Mouse (Mus musculus): ENCODE measurements around the gene Gabra6.

Gabra6 gene

DNA sequence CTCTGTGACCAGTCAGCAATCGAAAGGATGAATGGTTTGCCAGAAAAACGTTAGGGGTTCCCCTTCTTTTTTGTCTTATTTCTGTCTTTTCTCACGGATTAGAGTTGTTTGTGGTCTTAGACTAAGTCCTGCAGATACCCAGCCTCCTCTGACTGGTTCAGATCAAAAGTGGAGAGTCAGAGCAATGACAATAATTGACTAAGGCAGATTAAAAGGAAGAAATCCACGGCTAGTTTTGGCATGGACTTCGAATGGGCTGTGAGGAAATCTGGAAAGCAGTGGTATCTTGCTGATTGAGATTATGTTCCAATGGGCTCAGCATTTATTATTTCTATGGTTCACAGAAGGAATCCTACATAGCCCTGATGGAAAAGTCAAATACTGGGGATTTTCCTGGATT, at the start of gene Gabra6:
TSS of gene Gabra6 (minus strand) at position 191 of the 400 bp plus-strand sequence.
- in situ Hi-C loops (cut with MboI, MseI) = no loop called here

- in situ Hi-C loops (cut with MboI, MseI) = no loop called here
Measured at GRCm38 (mm10) chr11:42365544-42365943, 44.7 kb upstream of the Gabra6 start.

GRCm38 (mm10) chr11:42332121-42332520, 11.2 kb upstream of the Gabra6 start:
- in situ Hi-C loops (cut with MboI, MseI) = no loop called here

- in situ Hi-C loops (cut with MboI, MseI) = no loop called here
Measured at GRCm38 (mm10) chr11:42326262-42326661, 5.4 kb upstream of the Gabra6 start.

DNA sequence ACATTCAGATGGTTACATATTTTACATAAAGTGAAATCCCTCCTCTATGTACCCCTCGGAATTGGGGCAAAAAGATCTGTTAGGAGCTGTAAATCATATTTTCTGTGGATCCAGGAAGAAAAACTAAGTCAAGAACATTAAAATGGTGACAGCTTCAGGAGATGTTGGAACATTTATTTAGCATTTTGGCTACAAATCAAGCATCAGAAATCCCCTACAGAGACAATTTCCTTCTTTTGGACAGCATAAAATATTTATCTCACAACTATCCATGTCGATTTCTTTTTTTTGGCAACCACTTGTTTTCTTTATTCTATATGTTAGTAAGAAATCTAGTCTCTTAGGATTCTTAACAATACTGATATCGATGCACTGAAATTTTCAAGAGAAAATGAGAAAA, 688 bp upstream of the Gabra6 start:
- in situ Hi-C loops (cut with MboI, MseI) = no loop called here

GRCm38 (mm10) chr11:42319521-42319920, 1.4 kb downstream of the Gabra6 start:
- in situ Hi-C loops (cut with MboI, MseI) = no loop called here

DNA sequence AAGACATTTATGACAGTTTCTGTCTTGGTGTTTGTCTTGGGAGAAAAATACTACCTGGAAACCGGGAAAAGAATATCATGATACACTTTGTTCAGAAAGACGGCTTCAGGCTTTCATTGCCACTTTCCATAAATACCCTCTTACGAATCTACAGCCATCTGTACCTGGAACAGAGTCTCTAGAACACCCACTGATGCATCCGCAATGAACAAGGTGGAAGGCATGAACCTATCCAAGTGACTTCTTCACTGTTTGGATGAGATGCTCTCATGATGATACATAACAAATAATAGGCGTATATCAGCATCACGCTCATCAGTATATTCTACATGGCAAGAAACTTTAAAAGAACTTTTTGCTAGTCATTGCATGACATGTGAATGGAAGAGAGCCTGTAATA, 1.8 kb downstream of the Gabra6 start:
- in situ Hi-C loops (cut with MboI, MseI) = no loop called here

- in situ Hi-C loops (cut with MboI, MseI) = no loop called here
Measured at GRCm38 (mm10) chr11:42317985-42318384, 2.9 kb downstream of the Gabra6 start.

- in situ Hi-C loops (cut with MboI, MseI) = no loop called here
Measured at GRCm38 (mm10) chr11:42314850-42315249, 6.0 kb downstream of the Gabra6 start.

DNA sequence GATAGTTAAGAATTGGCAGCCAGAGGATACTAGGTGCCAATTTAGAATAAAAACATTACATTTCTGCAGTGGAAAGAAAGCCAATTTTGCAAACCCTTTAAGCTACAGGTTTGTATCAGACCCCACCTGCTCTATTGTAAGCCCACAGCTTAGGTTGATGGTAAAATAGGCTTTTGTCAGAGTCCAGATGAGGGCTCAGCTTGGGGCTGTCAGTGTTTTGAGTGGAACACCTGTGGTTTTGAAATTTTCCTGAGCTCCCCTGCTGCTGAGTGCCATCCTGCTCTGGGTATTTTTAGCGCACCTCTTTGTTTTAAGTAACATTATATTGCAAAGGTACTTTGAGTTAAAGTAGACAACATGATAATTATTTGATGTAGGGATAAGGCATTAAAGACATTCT, 10.0 kb downstream of the Gabra6 start:
- in situ Hi-C loops (cut with MboI, MseI) = no loop called here

DNA sequence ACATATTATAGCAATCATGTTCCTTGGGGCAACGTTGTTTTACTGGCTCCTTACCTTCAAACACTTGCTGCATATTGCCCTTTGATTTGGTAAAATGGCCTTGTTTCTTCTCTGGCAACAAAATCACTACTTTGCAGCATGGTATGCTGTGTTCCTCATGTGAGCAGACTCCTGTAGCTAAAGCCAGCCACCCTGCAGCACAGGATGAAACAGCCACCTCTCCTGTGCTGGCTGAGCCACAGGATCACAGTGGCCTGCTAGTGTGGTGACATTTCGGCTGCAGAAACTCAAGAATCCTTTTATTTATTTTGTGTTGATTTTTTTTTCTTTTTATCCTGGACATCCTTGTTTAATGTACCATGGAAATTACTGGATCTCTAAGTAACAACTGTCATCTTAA, 11.8 kb downstream of the Gabra6 start:
- in situ Hi-C loops (cut with MboI, MseI) = no loop called here

DNA sequence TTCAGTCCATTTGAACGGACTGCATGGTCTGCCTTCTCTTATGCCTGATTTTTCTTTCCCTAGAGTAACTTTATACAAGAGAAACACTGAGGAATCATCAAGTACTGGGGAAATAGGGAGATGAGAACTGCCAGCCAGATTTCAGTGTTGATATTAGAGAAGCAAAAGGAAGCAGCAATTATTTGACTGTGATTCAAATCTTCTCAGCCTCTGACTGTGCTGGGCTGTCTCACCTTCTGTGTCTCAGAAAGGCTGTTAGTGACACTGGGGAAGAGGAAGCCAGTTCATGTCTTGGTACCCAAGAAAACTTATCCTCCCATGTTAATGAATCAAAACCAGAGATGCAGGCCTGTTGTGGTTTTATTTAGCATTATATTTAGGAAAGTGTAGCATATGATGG, 14.8 kb downstream of the Gabra6 start:
- in situ Hi-C loops (cut with MboI, MseI) = no loop called here

- in situ Hi-C loops (cut with MboI, MseI) = no loop called here
Measured at GRCm38 (mm10) chr11:42258978-42259377, 61.9 kb downstream of the Gabra6 start.
